Mouse (Mus musculus): ENCODE results near the gene Gm37240.

- TF ChIP-seq EP300 (optimal IDR thresholded peaks at IDR 0.05), result no peak
- no peak for TF ChIP-seq CTCF (IDR thresholded peaks at IDR 0.05; ENCODE audit: low read depth)
Observed at GRCm38 (mm10) chr3:84985121-84985625, 902.1 kb downstream of the Gm37240 start.
